Mouse (Mus musculus) midbrain, embryonic 13.5 days (tissue): ENCODE data around the gene Olfr1283. TPM values are rescaled to one million over a fixed set of nuclear protein-coding genes. Genes with fewer than 3 reads are reported as not detected.
"Not testable (repeated sequence)": the region's sequence is repeated elsewhere in the genome, so short reads cannot be mapped to it uniquely, and the experiment has no call there.

ENCODE experiments used
- ATAC-seq: fragments of 200-750 bp; cut with Nextera tagmentation; 2 replicates; pipeline ENCODE4 v1.8.0; 2017; ENCODE audit warnings: mild to moderate bottlenecking, moderate TSS enrichment, moderate library complexity
- H3K27ac ChIP-seq: fragments of 300-500 bp; sonication (generic); 2 replicates; pipeline ENCODE4 v1.5.1; 2015; ENCODE audit warnings: inconsistent platforms, mild to moderate bottlenecking, moderate library complexity
- H3K27me3 ChIP-seq: fragments of 300-500 bp; sonication (generic); 2 replicates; pipeline ENCODE4 v1.6.1; 2015; ENCODE audit warnings: mild to moderate bottlenecking, inconsistent platforms
- H3K36me3 ChIP-seq: fragments of 300-500 bp; sonication (generic); 2 replicates; pipeline ENCODE4 v1.6.1; 2015; ENCODE audit warnings: mild to moderate bottlenecking, inconsistent platforms
- H3K4me1 ChIP-seq: fragments of 300-500 bp; sonication (generic); replicated peaks from 2 replicates; pipeline ENCODE4 v1.6.1; 2015; ENCODE audit warnings: inconsistent platforms
- H3K4me2 ChIP-seq: fragments of 300-500 bp; sonication (generic); replicated peaks from 2 replicates; pipeline ENCODE4 v1.6.1; 2015; ENCODE audit warnings: moderate library complexity, mild to moderate bottlenecking, inconsistent platforms
- H3K4me3 ChIP-seq: fragments of 300-500 bp; sonication (generic); replicated peaks from 2 replicates; pipeline ENCODE4 v1.5.1; 2015; ENCODE audit warnings: mild to moderate bottlenecking, inconsistent platforms
- H3K9ac ChIP-seq: fragments of 300-500 bp; sonication (generic); replicated peaks from 2 replicates; pipeline ENCODE4 v1.6.1; 2015; ENCODE audit warnings: mild to moderate bottlenecking, inconsistent platforms
- H3K9me3 ChIP-seq: fragments of 300-500 bp; sonication (generic); 2 replicates; pipeline ENCODE4 v1.6.1; 2016; ENCODE audit warnings: mild to moderate bottlenecking, inconsistent platforms
- WGBS: fragments of 180-500 bp; shearing (Covaris S2); methylation state at CpG from one replicate; pipeline ENCODE4 v1.1.7; 2015; 5-methylcytosine and 5-hydroxymethylcytosine counted together
- polyA plus RNA-seq: library from polyadenylated mRNA; unstranded; fragments of >200 nt; fragmentation: Nextera tagmentation; extraction: Ambion mirVana; gene quantifications from 2 replicates; pipeline ENCODE4 v1.2.1, GENCODE M21; 2015

The Olfr1283 gene
- not detected in 2 replicates for polyA plus RNA-seq

- H3K9ac ChIP-seq = no peak within 1 kb of the TSS
- H3K4me1 ChIP-seq = no peaks in the 10 kb centered on the region
- H3K4me3 ChIP-seq = no peak within 1 kb of the TSS
- WGBS = 80% methylated on average over 2 of the region's 2 CpGs
- H3K4me2 ChIP-seq = no peak within 1 kb of the TSS
- H3K9me3 ChIP-seq = no peaks in the 10 kb centered on the region
- no peak within 1 kb of the TSS for H3K27ac ChIP-seq
- no peak for ATAC-seq
- no peaks in the 10 kb centered on the region for H3K27me3 ChIP-seq
- H3K36me3 ChIP-seq = no peaks in the 10 kb centered on the region
Observed at GRCm38 (mm10) chr2:111366490-111366889, at the start of gene Olfr1283. TSS of gene Olfr1283 (plus strand) at chr2:111366790.

GRCm38 (mm10) chr2:111326220-111326619 is 40.4 kb upstream of the Olfr1283 start, which contains the start of gene Olfr1281:
TSS of gene Olfr1281 (plus strand) at chr2:111326520.
- Histone ChIP-seq H3K9me3 (no peaks in the 10 kb centered on the region), H3K36me3 (no peaks in the 10 kb centered on the region), H3K4me1 (no peaks in the 10 kb centered on the region), H3K27me3 (no peaks in the 10 kb centered on the region), H3K4me3 (no peak within 1 kb of the TSS), H3K9ac (no peak within 1 kb of the TSS), H3K27ac (no peak within 1 kb of the TSS), H3K4me2 (no peak within 1 kb of the TSS)
- no peak for ATAC-seq
- WGBS = 82% methylated on average over 2 of the region's 2 CpGs

- not testable (repeated sequence) for H3K27ac ChIP-seq, H3K4me3 ChIP-seq, H3K36me3 ChIP-seq, H3K4me1 ChIP-seq, H3K9ac ChIP-seq, ATAC-seq, H3K9me3 ChIP-seq, H3K27me3 ChIP-seq, H3K4me2 ChIP-seq
- 90% methylated on average over 5 of the region's 5 CpGs for WGBS
Observed at GRCm38 (mm10) chr2:111333721-111334120, 32.9 kb upstream of the Olfr1283 start.

- no peaks in the 10 kb centered on the region for H3K4me1 ChIP-seq
- ATAC-seq = no peak
- H3K27ac ChIP-seq = no peak within 1 kb of the TSS
- no peaks in the 10 kb centered on the region for H3K27me3 ChIP-seq
- no peak within 1 kb of the TSS for H3K9ac ChIP-seq
- no peak within 1 kb of the TSS for H3K4me3 ChIP-seq
- 86% methylated on average over 2 of the region's 2 CpGs for WGBS
- no peaks in the 10 kb centered on the region for H3K36me3 ChIP-seq
- no peak within 1 kb of the TSS for H3K4me2 ChIP-seq
- H3K9me3 ChIP-seq = no peaks in the 10 kb centered on the region
Observed at GRCm38 (mm10) chr2:111335976-111336375, 30.6 kb upstream of the Olfr1283 start, which contains the start of gene Olfr1282. TSS of gene Olfr1282 (minus strand) at chr2:111336076.

GRCm38 (mm10) chr2:111375222-111375621 is 8.6 kb downstream of the Olfr1283 start, which contains the start of gene Olfr1284:
TSS of gene Olfr1284 (plus strand) at chr2:111375522.
- H3K4me3 ChIP-seq = no peak within 1 kb of the TSS
- H3K9me3 ChIP-seq = no peaks in the 10 kb centered on the region
- no peaks in the 10 kb centered on the region for H3K36me3 ChIP-seq
- no peak for ATAC-seq
- H3K4me1 ChIP-seq = no peaks in the 10 kb centered on the region
- H3K27ac ChIP-seq = no peak within 1 kb of the TSS
- no peak within 1 kb of the TSS for H3K9ac ChIP-seq
- H3K4me2 ChIP-seq = no peak within 1 kb of the TSS
- no peaks in the 10 kb centered on the region for H3K27me3 ChIP-seq
- WGBS = 92% methylated on average over 1 of the region's 1 CpGs

Other genes starting within 250 kb of the Olfr1283 start
- not detected in 2 replicates for gene Gm15130, start 213.9 kb upstream of the Olfr1283 start, polyA plus RNA-seq
- gene 4930430A15Rik, start 137.2 kb upstream of the Olfr1283 start, polyA plus RNA-seq = not detected in 2 replicates
- not detected in 2 replicates for gene Olfr1275, start 131.5 kb upstream of the Olfr1283 start, polyA plus RNA-seq
- not detected in 2 replicates for gene Olfr1276, start 112.3 kb upstream of the Olfr1283 start, polyA plus RNA-seq
- gene Olfr1277, start 92.7 kb upstream of the Olfr1283 start, polyA plus RNA-seq = not detected in 2 replicates
- not detected in 2 replicates for gene Olfr1278, start 76.7 kb upstream of the Olfr1283 start, polyA plus RNA-seq
- gene Olfr1279, start 66.2 kb upstream of the Olfr1283 start, polyA plus RNA-seq = not detected in 2 replicates
- gene Olfr1280, start 52.8 kb upstream of the Olfr1283 start, polyA plus RNA-seq = not detected in 2 replicates
- gene Olfr1281, start 40.3 kb upstream of the Olfr1283 start, polyA plus RNA-seq = not detected in 2 replicates
- not detected in 2 replicates for gene Olfr1282, start 30.7 kb upstream of the Olfr1283 start, polyA plus RNA-seq
- gene Olfr1284, start 8.7 kb downstream of the Olfr1283 start, polyA plus RNA-seq = not detected in 2 replicates
- not detected in 2 replicates for gene Olfr1286, start 56.3 kb downstream of the Olfr1283 start, polyA plus RNA-seq
- gene Olfr1287, start 82.4 kb downstream of the Olfr1283 start, polyA plus RNA-seq = not detected in 2 replicates
- not detected in 2 replicates for gene Olfr1288, start 107.3 kb downstream of the Olfr1283 start, polyA plus RNA-seq
- not detected in 2 replicates for gene Olfr1289, start 114.0 kb downstream of the Olfr1283 start, polyA plus RNA-seq
- not detected in 2 replicates for gene Olfr1290, start 127.0 kb downstream of the Olfr1283 start, polyA plus RNA-seq
- gene Olfr1291-ps1, start 130.4 kb downstream of the Olfr1283 start, polyA plus RNA-seq = not detected in 2 replicates
- gene Olfr1293-ps, start 158.4 kb downstream of the Olfr1283 start, polyA plus RNA-seq = not detected in 2 replicates
- not detected in 2 replicates for gene Olfr1294, start 173.5 kb downstream of the Olfr1283 start, polyA plus RNA-seq
- not detected in 2 replicates for gene Olfr1295, start 202.9 kb downstream of the Olfr1283 start, polyA plus RNA-seq